In the genomic region with DNA sequence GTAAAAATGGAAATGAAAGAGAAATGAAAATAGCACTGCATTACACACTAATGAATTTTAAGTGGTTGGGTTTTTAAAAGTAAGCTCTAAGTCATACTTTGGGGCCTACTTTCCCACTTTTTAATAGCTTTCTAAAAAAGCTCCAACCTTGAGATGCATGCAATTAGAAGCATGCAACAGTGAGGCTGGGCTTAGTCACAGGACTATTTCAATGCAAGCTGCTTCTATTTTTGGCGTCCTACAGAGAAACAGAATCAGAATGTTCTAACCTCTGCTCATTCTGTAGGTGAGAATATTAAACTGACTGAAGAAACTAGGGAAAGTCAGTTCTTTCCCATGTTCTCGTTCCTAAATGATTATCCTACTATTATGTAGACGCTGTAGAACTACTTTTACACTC, we compare ENCODE assay signal across 20 mouse cellular contexts.
"Had no signal": no experiment of that assay in that cellular context is flagged by ENCODE, and none has a peak within 500 bp of the region (broad histone marks: within the 10 kb centered on the region; RNA-seq: fewer than 3 reads in every experiment).

No protein-coding gene starts in this region.

- H3K9ac ChIP-seq: liver, embryonic 15.5 days; liver, postnatal 0 days; lung, embryonic 15.5 days; midbrain, embryonic 13.5 days; midbrain, embryonic 15.5 days; neural tube, embryonic 12.5 days had no signal

- H3K27me3 ChIP-seq: liver, embryonic 15.5 days; lung, embryonic 15.5 days; midbrain, embryonic 13.5 days; midbrain, embryonic 15.5 days; neural tube, embryonic 12.5 days had no signal

- H3K36me3 ChIP-seq: liver, embryonic 15.5 days; lung, embryonic 15.5 days; midbrain, embryonic 13.5 days; midbrain, embryonic 15.5 days; neural tube, embryonic 12.5 days had no signal

- H3K4me2 ChIP-seq: liver, embryonic 15.5 days; lung, embryonic 15.5 days; midbrain, embryonic 11.5 days; midbrain, embryonic 13.5 days; midbrain, embryonic 15.5 days; neural tube, embryonic 12.5 days had no signal

- H3K27ac ChIP-seq: liver, embryonic 15.5 days; lung, embryonic 15.5 days; macrophage; midbrain, embryonic 13.5 days; midbrain, embryonic 15.5 days; neural tube, embryonic 12.5 days had no signal

- H3K4me1 ChIP-seq: liver, embryonic 15.5 days; lung, embryonic 15.5 days; midbrain, embryonic 13.5 days; midbrain, embryonic 15.5 days; neural tube, embryonic 12.5 days had no signal

- ATAC-seq: liver, postnatal 0 days; lung, postnatal 0 days; midbrain, embryonic 13.5 days; midbrain, embryonic 15.5 days had no signal

- H3K9me3 ChIP-seq: liver, embryonic 15.5 days; lung, embryonic 15.5 days; megakaryocyte, embryonic 14.5 days; midbrain, embryonic 13.5 days; midbrain, embryonic 15.5 days; neural tube, embryonic 12.5 days had no signal

- DNase-seq: liver, postnatal 0 days; lung, adult 2 months; lung, postnatal 14 days; lung, postnatal 36 days; retina, postnatal 1 day; right cerebral cortex, postnatal 25 days; right cerebral cortex, postnatal 4 days; spleen, adult 18-20 months; thymus, adult 18-20 months; thymus, postnatal 14 days; thymus, postnatal 36 days had no signal

- H3K4me3 ChIP-seq: liver, embryonic 15.5 days; lung, embryonic 15.5 days; megakaryocyte, embryonic 14.5 days; midbrain, embryonic 13.5 days; midbrain, embryonic 15.5 days; neural tube, embryonic 12.5 days had no signal
